Comparison of ENCODE assay signal across 10 mouse cellular contexts in genomic region chr12:102585390-102585789, GRCm38 (mm10). TPM values are rescaled to one million over a fixed set of nuclear protein-coding genes. Genes with fewer than 3 reads are reported as not detected.
A peak's percentile ranks its signal among the peaks of the same experiment; 100 is the strongest.
DNase-seq lines count a peak whose midpoint lies in the region.
"Had no signal": no experiment of that assay in that cellular context is flagged by ENCODE, and none has a peak within 500 bp of the region (broad histone marks: within the 10 kb centered on the region; RNA-seq: fewer than 3 reads in every experiment).

No protein-coding gene starts in this region.

- DNase-seq in layer of hippocampus, adult 11-12 months (ENCODE audit: low spot score): peak; percentile 37
- no peak for DNase-seq in layer of hippocampus, postnatal 25 days (ENCODE audit: extremely low spot score in 1 of 2, low spot score in 1 of 2)
- peak; percentile 64 to 70 for DNase-seq in cerebellum, adult 18-20 months
- DNase-seq in cerebellum, postnatal 14 days: peak; percentile 70 to 73
- DNase-seq in heart, postnatal 36 days: peak; percentile 51 to 64
- no peak for DNase-seq in testis, postnatal 10 days (ENCODE audit: low spot score)
- DNase-seq in embryo, embryonic 11 days: no peak
- no peak for DNase-seq in spleen, postnatal 4 days (ENCODE audit: low spot score in 2 of 2)
- DNase-seq: adrenal gland, adult 8-10 months had no signal

- intact Hi-C loops in heart, postnatal 36 days (cut with DNase I): no loop called here

RNA-seq across cellular contexts. Expression of gene Chga, which starts 30.6 kb away (rescaled TPM):
- total RNA-seq in layer of hippocampus, postnatal 25 days (2021): 100 to 1,000 TPM; 132 to 135 TPM
- not detected for total RNA-seq in heart, postnatal 36 days (2021)
- total RNA-seq: neutrophil, adult 5-6 weeks had no signal

Comparison
In these comparisons a context has a peak if more than half of its experiments do, and no peak if none do; other contexts are left out.
1. DNase-seq: peak in layer of hippocampus, adult 11-12 months (single experiment), cerebellum, adult 18-20 months (2 of 2), cerebellum, postnatal 14 days (2 of 2) and heart, postnatal 36 days (2 of 2); none in layer of hippocampus, postnatal 25 days (0 of 2), testis, postnatal 10 days (single experiment), embryo, embryonic 11 days (single experiment) and spleen, postnatal 4 days (0 of 2).
2. RNA of gene Chga, which starts 30.6 kb away (total RNA-seq): 132 to 135 TPM in layer of hippocampus, postnatal 25 days; not detected in heart, postnatal 36 days; every median in the first group is over 100 times any median in the second.